Mouse (Mus musculus) myocyte (in vitro differentiated cells): ENCODE data around the gene Zfp334.
A peak's percentile ranks its signal among the peaks of the same experiment; 100 is the strongest.

ENCODE experiments used
- E2F4 ChIP-seq: IDR thresholded peaks from one replicate; pipeline ENCODE4 v1.6.1; 2011; ENCODE audit warnings: mild to moderate bottlenecking, control low read depth, moderate library complexity; ENCODE audit not compliant: insufficient read depth
- MAX ChIP-seq: IDR thresholded peaks from one replicate; pipeline ENCODE4 v1.6.1; 2011; ENCODE audit warnings: low read depth, mild to moderate bottlenecking, control low read depth
- MYOD1 ChIP-seq, 3 experiments: IDR thresholded peaks; one replicate each; pipeline ENCODE4 v1.6.1; 2011; ENCODE audit warnings: control low read depth in 2 of 3, low read depth in 2 of 3, mild to moderate bottlenecking in 2 of 3, moderate library complexity in 1 of 3; ENCODE audit not compliant: insufficient read length in 2 of 3, control insufficient read depth in 1 of 3
- MYOG ChIP-seq, 3 experiments: IDR thresholded peaks; one replicate each; pipeline ENCODE4 v1.6.1; 2011; ENCODE audit warnings: control low read depth in 2 of 3, low read depth in 2 of 3, mild to moderate bottlenecking in 2 of 3; ENCODE audit not compliant: insufficient read length in 2 of 3, control insufficient read depth in 1 of 3, insufficient read depth in 1 of 3
- POLR2A ChIP-seq: IDR thresholded peaks from one replicate; pipeline ENCODE4 v1.6.1; 2011; ENCODE audit warnings: low read depth, mild to moderate bottlenecking, control low read depth, moderate library complexity; ENCODE audit not compliant: insufficient read length
- POLR2AphosphoS2 ChIP-seq: IDR thresholded peaks from one replicate; pipeline ENCODE4 v1.6.1; 2011; ENCODE audit warnings: low read depth, control low read depth; ENCODE audit not compliant: insufficient read length
- REST ChIP-seq: IDR thresholded peaks from one replicate; pipeline ENCODE4 v1.6.1; 2011; ENCODE audit warnings: mild to moderate bottlenecking, control low read depth, moderate library complexity; ENCODE audit not compliant: insufficient read depth, insufficient read length
- SRF ChIP-seq: IDR thresholded peaks from one replicate; pipeline ENCODE4 v1.6.1; 2011; ENCODE audit warnings: low read depth; ENCODE audit not compliant: control insufficient read depth, insufficient read length
- TCF12 ChIP-seq: IDR thresholded peaks from one replicate; pipeline ENCODE4 v1.6.1; 2011; ENCODE audit warnings: mild to moderate bottlenecking, control low read depth; ENCODE audit not compliant: poor library complexity, insufficient read depth, severe bottlenecking
- USF1 ChIP-seq: IDR thresholded peaks from one replicate; pipeline ENCODE4 v1.6.1; 2011; ENCODE audit warnings: low read depth, mild to moderate bottlenecking, control low read depth, moderate library complexity

DNA sequence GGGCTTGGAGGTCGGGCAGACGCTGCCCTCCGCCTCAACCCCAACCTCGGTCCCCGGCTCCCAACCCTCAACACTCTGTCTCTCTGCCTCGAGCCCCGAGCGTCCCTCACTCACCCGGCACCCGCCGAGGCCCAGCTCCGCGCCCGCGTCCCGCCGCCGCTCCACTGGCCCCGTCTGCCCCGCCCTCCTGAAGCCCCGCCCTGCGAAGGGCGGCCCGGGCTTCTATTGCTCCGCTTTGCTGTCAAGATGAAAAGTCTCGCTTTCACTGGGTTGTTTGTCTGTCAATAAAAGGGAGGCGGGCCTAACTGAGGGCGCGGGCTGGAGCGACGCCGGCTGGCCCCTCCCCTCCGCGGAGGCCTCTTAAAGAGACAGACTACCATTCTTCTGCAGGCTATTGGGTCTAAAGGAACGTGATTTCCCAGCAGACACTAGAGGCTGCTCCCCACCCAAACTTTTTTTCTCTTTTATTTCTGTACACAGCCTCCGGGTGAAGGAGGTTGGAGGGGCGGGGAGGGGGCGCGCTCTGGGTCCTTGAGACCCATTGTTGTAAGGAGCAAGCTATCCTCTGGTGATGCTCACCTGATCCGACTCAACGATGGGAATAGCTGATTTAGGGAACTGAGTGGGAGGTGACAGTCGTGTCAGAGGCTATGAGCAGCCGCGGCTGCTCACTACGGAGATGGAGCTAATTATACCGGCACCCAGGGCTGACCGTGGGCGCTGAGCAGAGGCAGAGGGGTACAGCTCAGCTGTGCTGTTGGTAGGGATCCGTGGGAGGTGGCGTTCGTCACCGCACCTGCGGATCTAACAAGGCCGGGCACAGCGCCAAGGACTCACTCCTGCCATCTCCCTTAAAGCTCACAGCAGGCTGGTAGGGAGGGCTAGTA is 61.5 kb downstream of the Zfp334 start, which contains the start of gene Elmo2:
- no peak for TF ChIP-seq REST
- TF ChIP-seq POLR2A: peak; percentile 81
- TF ChIP-seq MYOG (IDR thresholded peaks at IDR 0.05; ENCODE audit: control insufficient read depth in 1 of 3, insufficient read depth in 1 of 3, insufficient read length in 2 of 3, low read depth in 2 of 3): peak in 1 of 3 experiments; percentile 47
- peak in 1 of 3 experiments; percentile 88 for TF ChIP-seq MYOD1 (IDR thresholded peaks at IDR 0.05; ENCODE audit: control insufficient read depth in 1 of 3, insufficient read length in 2 of 3, low read depth in 2 of 3)
- peak; percentile 44 for TF ChIP-seq SRF
- no peak for TF ChIP-seq MAX
- no peak for TF ChIP-seq USF1
- peak; percentile 64 for TF ChIP-seq E2F4
- peak; percentile 76 for TF ChIP-seq POLR2AphosphoS2
- no peak for TF ChIP-seq TCF12
